Mouse (Mus musculus) left cerebral cortex, postnatal 14 days (tissue): ENCODE data around the gene Adam6a. TPM values are rescaled to one million over a fixed set of nuclear protein-coding genes. Genes with fewer than 3 reads are reported as not detected.
A peak's percentile ranks its signal among the peaks of the same experiment; 100 is the strongest.
"Not testable (repeated sequence)": the region's sequence is repeated elsewhere in the genome, so short reads cannot be mapped to it uniquely, and the experiment has no call there.

ENCODE experiments used
- DNase-seq, 2 experiments: peaks; one replicate each; pipeline ENCODE4 v3.0.0; 2021 to 2022; ENCODE audit warnings: low spot score in 2 of 2, mixed read lengths in 1 of 2
- intact Hi-C: fragments of 180-260 bp; cut with DNase I; formaldehyde crosslinking; loops from one replicate; pipeline ENCODE4 v1.15.1; 2025
- long read RNA-seq, 2 experiments: library from polyadenylated mRNA; stranded (forward); transcript quantifications; one replicate each; pipeline ENCODE4 v2.0.0; 2021
- total RNA-seq, 2 experiments: library from RNA; stranded (reverse); gene quantifications; 2 replicates each; pipeline ENCODE4 v1.2.3; 2021

Gene Adam6a
- not detected for total RNA-seq
- long read RNA-seq, experiment 1: 0 reads
- long read RNA-seq, experiment 2: 0 reads

DNA sequence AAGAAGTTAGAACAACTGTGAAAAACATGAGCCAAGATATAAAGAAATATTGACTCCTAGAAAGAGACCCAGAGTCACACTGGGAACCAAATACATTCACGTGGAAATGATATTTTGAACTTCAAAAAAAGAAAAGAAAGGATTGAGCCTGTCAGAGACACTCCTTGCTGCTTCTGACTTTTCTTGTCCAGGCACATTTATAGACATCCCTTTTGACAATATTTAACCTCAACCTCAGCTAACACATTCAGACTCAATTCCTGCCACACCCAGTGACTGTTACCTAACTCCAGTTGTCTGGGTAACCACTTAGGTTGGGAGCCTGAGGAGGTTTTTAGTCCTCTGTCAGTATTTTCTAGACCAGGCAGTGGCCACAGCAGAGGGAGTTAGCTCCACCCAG lies at the start of gene Adam6a:
Adam6a (plus strand) TSS at position 301 of the 400 bp plus-strand sequence.
- intact Hi-C loops, DNase-seq: not testable (repeated sequence)

- DNase-seq: no peak
- intact Hi-C loops: no loop called here
Observed at GRCm38 (mm10) chr12:113525901-113526300, 17.8 kb upstream of the Adam6a start.

GRCm38 (mm10) chr12:113578241-113578640 lies 34.5 kb downstream of the Adam6a start:
- DNase-seq: peak in 1 of 2 experiments; percentile 2
- intact Hi-C loops: loop anchor here (5.0 kb wide), 1 partner anchor 356 kb away; no protein-coding TSS in a partner anchor

GRCm38 (mm10) chr12:113588001-113588400 lies 44.3 kb downstream of the Adam6a start:
- intact Hi-C loops: no loop called here
- DNase-seq: no peak

Other genes with a start within 250 kb of the Adam6a start
- gene Adam6b, start 54.4 kb upstream of the Adam6a start, total RNA-seq: not detected